In genomic region chr6:142343561-142343960, GRCm38 (mm10) we compare ENCODE assay signal across 8 mouse cellular contexts. TPM values are rescaled to one million over a fixed set of nuclear protein-coding genes. Genes with fewer than 3 reads are reported as not detected.
DNase-seq lines count a peak whose midpoint lies in the region; ATAC-seq and TF ChIP-seq lines count a peak whose summit lies in the region.

No protein-coding gene starts in this region.

- H3K4me1 ChIP-seq in intestine, postnatal 0 days (replicated peaks; ENCODE audit: control insufficient read depth, insufficient read depth, low read length), result no peaks in the 10 kb centered on the region
- H3K4me1 ChIP-seq in intestine, embryonic 15.5 days (replicated peaks), result no peaks in the 10 kb centered on the region
- peaks cover 5% of the 10 kb centered on the region for H3K4me1 ChIP-seq in midbrain, embryonic 11.5 days (ENCODE audit: control insufficient read depth, insufficient read depth, low read length)

- no peak overlapping the region for H3K4me2 ChIP-seq in intestine, postnatal 0 days (replicated peaks; ENCODE audit: low read depth)
- no peak overlapping the region for H3K4me2 ChIP-seq in intestine, embryonic 15.5 days (replicated peaks)
- no peak overlapping the region for H3K4me2 ChIP-seq in midbrain, embryonic 11.5 days

- ATAC-seq in intestine, postnatal 0 days, result no peak
- no peak for ATAC-seq in intestine, embryonic 15.5 days
- ATAC-seq in midbrain, embryonic 11.5 days (ENCODE audit: low FRiP score), result no peak

- H3K36me3 ChIP-seq in intestine, postnatal 0 days (ENCODE audit: control insufficient read depth, insufficient read depth), result peaks cover 2% of the 10 kb centered on the region; the same call in 1 of the 2 replicates
- H3K36me3 ChIP-seq in intestine, embryonic 15.5 days, result no peaks in the 10 kb centered on the region
- H3K36me3 ChIP-seq in midbrain, embryonic 11.5 days (ENCODE audit: control insufficient read depth, insufficient read depth, low read length), result no peaks in the 10 kb centered on the region

- H3K4me3 ChIP-seq in intestine, postnatal 0 days (ENCODE audit: low read depth, low read length), result no peak overlapping the region
- no peak overlapping the region for H3K4me3 ChIP-seq in intestine, embryonic 15.5 days (replicated peaks)
- H3K4me3 ChIP-seq in midbrain, embryonic 11.5 days (ENCODE audit: low read depth, low read length), result no peak overlapping the region

- peak; percentile 75 for TF ChIP-seq CTCF in intestine, postnatal 0 days (IDR thresholded peaks at IDR 0.05; ENCODE audit: low read depth)

- peak; percentile 20 to 42 for DNase-seq in CD8-positive naive resting alpha-beta T cell, adult 2 months (ENCODE audit: low read depth in 2 of 2, low spot score in 2 of 2)
- peak; percentile 59 for DNase-seq in MEL-GATA-1-ER (ENCODE audit: extremely low read depth, low read depth)
- peak; percentile 37 for DNase-seq in embryo, embryonic 9.5 days (ENCODE audit: extremely low spot score)
- DNase-seq in left cerebral cortex, postnatal 10 days (ENCODE audit: extremely low spot score in 1 of 2, low spot score in 2 of 2), result peak; percentile 47 to 68
- DNase-seq in right cerebral cortex, adult 2 months (ENCODE audit: low spot score in 2 of 2), result peak; percentile 53 to 59
- no peak for DNase-seq in midbrain, embryonic 11.5 days (ENCODE audit: low spot score, missing footprints)

- H3K27me3 ChIP-seq in intestine, postnatal 0 days (replicated peaks; ENCODE audit: control insufficient read depth, insufficient read depth, low read length), result no peaks in the 10 kb centered on the region
- no peaks in the 10 kb centered on the region for H3K27me3 ChIP-seq in intestine, embryonic 15.5 days (replicated peaks)
- no peaks in the 10 kb centered on the region for H3K27me3 ChIP-seq in midbrain, embryonic 11.5 days (ENCODE audit: control insufficient read depth, insufficient read depth, low read length)

- no peaks in the 10 kb centered on the region for H3K9me3 ChIP-seq in intestine, postnatal 0 days (ENCODE audit: control insufficient read depth)
- no peaks in the 10 kb centered on the region for H3K9me3 ChIP-seq in intestine, embryonic 15.5 days
- no peaks in the 10 kb centered on the region for H3K9me3 ChIP-seq in midbrain, embryonic 11.5 days (ENCODE audit: control insufficient read depth, low read length)

- no peak overlapping the region for H3K27ac ChIP-seq in intestine, postnatal 0 days (ENCODE audit: low read depth, low read length)
- no peak overlapping the region for H3K27ac ChIP-seq in intestine, embryonic 15.5 days
- no peak overlapping the region for H3K27ac ChIP-seq in midbrain, embryonic 11.5 days (ENCODE audit: low read depth, low read length)

- 59% methylated on average over 2 of the region's 2 CpGs for WGBS in intestine, postnatal 0 days
- 68% methylated on average over 2 of the region's 2 CpGs for WGBS in intestine, embryonic 15.5 days
- 72% methylated on average over 2 of the region's 2 CpGs for WGBS in midbrain, embryonic 11.5 days

- no peak overlapping the region for H3K9ac ChIP-seq in intestine, postnatal 0 days (ENCODE audit: low read depth, low read length)
- no peak overlapping the region for H3K9ac ChIP-seq in intestine, embryonic 15.5 days
- H3K9ac ChIP-seq in midbrain, embryonic 11.5 days (ENCODE audit: low read length), result no peak overlapping the region

- intact Hi-C loops in left cerebral cortex, postnatal 10 days (cut with DNase I), result no loop called here

RNA-seq across cellular contexts. Expression of gene Pyroxd1, which starts 1.9 kb away (rescaled TPM):
- 16.2 and 16.6 TPM in 2 replicates for polyA plus RNA-seq in intestine, postnatal 0 days (2015; fragmentation: Nextera tagmentation; extraction: Ambion mirVana)
- 14.1 and 15.8 TPM in 2 replicates for polyA plus RNA-seq in intestine, embryonic 15.5 days (2015; fragmentation: Nextera tagmentation; extraction: Ambion mirVana)
- 10 to 100 TPM; 13.1 to 14.7 TPM for total RNA-seq in left cerebral cortex, postnatal 10 days (2021)
- 24.6 and 25.3 TPM in 2 replicates for polyA plus RNA-seq in midbrain, embryonic 11.5 days (2014; fragmentation: Nextera tagmentation; extraction: Ambion mirVana)

RNA-seq across cellular contexts. Expression of gene Slco1a5, which starts 20.8 kb away (rescaled TPM):
- not detected in 2 replicates for polyA plus RNA-seq in intestine, postnatal 0 days (2015; fragmentation: Nextera tagmentation; extraction: Ambion mirVana)
- polyA plus RNA-seq in intestine, embryonic 15.5 days (2015; fragmentation: Nextera tagmentation; extraction: Ambion mirVana), result not detected in 2 replicates
- under 1 TPM; 0.14 to 0.24 TPM for total RNA-seq in left cerebral cortex, postnatal 10 days (2021)
- polyA plus RNA-seq in midbrain, embryonic 11.5 days (2014; fragmentation: Nextera tagmentation; extraction: Ambion mirVana), result 0.54 and 0.57 TPM in 2 replicates

RNA-seq across cellular contexts. Expression of gene Recql, which starts 43.3 kb away (rescaled TPM):
- 7.8 and 8.9 TPM in 2 replicates for polyA plus RNA-seq in intestine, postnatal 0 days (2015; fragmentation: Nextera tagmentation; extraction: Ambion mirVana)
- polyA plus RNA-seq in intestine, embryonic 15.5 days (2015; fragmentation: Nextera tagmentation; extraction: Ambion mirVana), result 17.5 and 23.2 TPM in 2 replicates
- 10 to 100 TPM; 21.6 to 21.9 TPM for total RNA-seq in left cerebral cortex, postnatal 10 days (2021)
- 41.3 and 47.8 TPM in 2 replicates for polyA plus RNA-seq in midbrain, embryonic 11.5 days (2014; fragmentation: Nextera tagmentation; extraction: Ambion mirVana)

RNA-seq across cellular contexts. Expression of gene Golt1b, which starts 43.5 kb away (rescaled TPM):
- 29.3 and 30.8 TPM in 2 replicates for polyA plus RNA-seq in intestine, postnatal 0 days (2015; fragmentation: Nextera tagmentation; extraction: Ambion mirVana)
- 67.4 and 81.8 TPM in 2 replicates for polyA plus RNA-seq in intestine, embryonic 15.5 days (2015; fragmentation: Nextera tagmentation; extraction: Ambion mirVana)
- 10 to 100 TPM; 32.7 to 33.5 TPM for total RNA-seq in left cerebral cortex, postnatal 10 days (2021)
- polyA plus RNA-seq in midbrain, embryonic 11.5 days (2014; fragmentation: Nextera tagmentation; extraction: Ambion mirVana), result 114 and 130 TPM in 2 replicates

RNA-seq across cellular contexts. Expression of gene Iapp, which starts 45.3 kb away (rescaled TPM):
- polyA plus RNA-seq in intestine, postnatal 0 days (2015; fragmentation: Nextera tagmentation; extraction: Ambion mirVana), result 3.9 and 7.0 TPM in 2 replicates
- polyA plus RNA-seq in intestine, embryonic 15.5 days (2015; fragmentation: Nextera tagmentation; extraction: Ambion mirVana), result 54.1 and 76.2 TPM in 2 replicates
- total RNA-seq in left cerebral cortex, postnatal 10 days (2021), result not detected
- 2.3 and 3.6 TPM in 2 replicates for polyA plus RNA-seq in midbrain, embryonic 11.5 days (2014; fragmentation: Nextera tagmentation; extraction: Ambion mirVana)
